Mouse (Mus musculus): ENCODE data around the gene Fam83f. TPM values are rescaled to one million over a fixed set of nuclear protein-coding genes. Genes with fewer than 3 reads are reported as not detected.
"Not testable (repeated sequence)": the region's sequence is repeated elsewhere in the genome, so short reads cannot be mapped to it uniquely, and the experiment has no call there.

Gene Fam83f
- polyA plus RNA-seq, 1 experiment from 2014 or later: 6.3 TPM

- H3K9ac ChIP-seq (ENCODE audit: low read length): no peak overlapping the region
- H3K4me2 ChIP-seq (ENCODE audit: low read length): no peak overlapping the region
- H3K4me3 ChIP-seq (ENCODE audit: low read depth, low read length): no peak overlapping the region
- no peak for ATAC-seq (replicated peaks; ENCODE audit: low FRiP score, low TSS enrichment, low read depth)
- H3K9me3 ChIP-seq (ENCODE audit: control insufficient read depth, low read length): no peaks in the 10 kb centered on the region
- no peaks in the 10 kb centered on the region for H3K36me3 ChIP-seq (ENCODE audit: control insufficient read depth, insufficient read depth, low read length)
- H3K27ac ChIP-seq (ENCODE audit: low read depth): no peak overlapping the region
- WGBS: 80% methylated on average over 3 of the region's 3 CpGs
- H3K4me1 ChIP-seq (replicated peaks; ENCODE audit: control insufficient read depth, insufficient read depth, low read length): peaks cover 12% of the 10 kb centered on the region
- H3K27me3 ChIP-seq (replicated peaks; ENCODE audit: control insufficient read depth, insufficient read depth, low read length): no peaks in the 10 kb centered on the region
- no peak for DNase-seq (ENCODE audit: low spot score)
These were observed 63.7 kb downstream of the Fam83f start for GRCm38 (mm10) chr15:80735300-80735699.

- not testable (repeated sequence) for H3K4me3 ChIP-seq (ENCODE audit: low read depth, low read length); H3K36me3 ChIP-seq (ENCODE audit: control insufficient read depth, insufficient read depth, low read length); H3K4me2 ChIP-seq (ENCODE audit: low read length); ATAC-seq (replicated peaks; ENCODE audit: low FRiP score, low TSS enrichment, low read depth); H3K9ac ChIP-seq (ENCODE audit: low read length); H3K27me3 ChIP-seq (replicated peaks; ENCODE audit: control insufficient read depth, insufficient read depth, low read length); DNase-seq (ENCODE audit: low spot score); H3K9me3 ChIP-seq (ENCODE audit: control insufficient read depth, low read length); H3K27ac ChIP-seq (ENCODE audit: low read depth)
- peaks cover 12% of the 10 kb centered on the region for H3K4me1 ChIP-seq (replicated peaks; ENCODE audit: control insufficient read depth, insufficient read depth, low read length)
- 94% methylated on average over 3 of the region's 4 CpGs for WGBS
These were observed 64.1 kb downstream of the Fam83f start for GRCm38 (mm10) chr15:80735708-80736107.

- peaks cover 12% of the 10 kb centered on the region for H3K4me1 ChIP-seq (replicated peaks; ENCODE audit: control insufficient read depth, insufficient read depth, low read length)
- H3K36me3 ChIP-seq (ENCODE audit: control insufficient read depth, insufficient read depth, low read length): no peaks in the 10 kb centered on the region
- H3K9ac ChIP-seq (ENCODE audit: low read length): no peak overlapping the region
- no peaks in the 10 kb centered on the region for H3K9me3 ChIP-seq (ENCODE audit: control insufficient read depth, low read length)
- H3K4me3 ChIP-seq (ENCODE audit: low read depth, low read length): no peak overlapping the region
- no peaks in the 10 kb centered on the region for H3K27me3 ChIP-seq (replicated peaks; ENCODE audit: control insufficient read depth, insufficient read depth, low read length)
- no peak for ATAC-seq (replicated peaks; ENCODE audit: low FRiP score, low TSS enrichment, low read depth)
- WGBS: 67% methylated on average over 1 of the region's 1 CpGs
- H3K4me2 ChIP-seq (ENCODE audit: low read length): no peak overlapping the region
- no peak for DNase-seq (ENCODE audit: low spot score)
- H3K27ac ChIP-seq (ENCODE audit: low read depth): no peak overlapping the region
These were observed 64.9 kb downstream of the Fam83f start for GRCm38 (mm10) chr15:80736553-80736952.

- no peak for ATAC-seq (replicated peaks; ENCODE audit: low FRiP score, low TSS enrichment, low read depth)
- Histone ChIP-seq H3K27ac (ENCODE audit: low read depth) (no peak overlapping the region), H3K9me3 (ENCODE audit: control insufficient read depth, low read length) (no peaks in the 10 kb centered on the region), H3K4me2 (ENCODE audit: low read length) (no peak overlapping the region), H3K36me3 (ENCODE audit: control insufficient read depth, insufficient read depth, low read length) (no peaks in the 10 kb centered on the region), H3K9ac (ENCODE audit: low read length) (no peak overlapping the region), H3K4me3 (ENCODE audit: low read depth, low read length) (no peak overlapping the region), H3K27me3 (replicated peaks; ENCODE audit: control insufficient read depth, insufficient read depth, low read length) (no peaks in the 10 kb centered on the region), H3K4me1 (replicated peaks; ENCODE audit: control insufficient read depth, insufficient read depth, low read length) (no peaks in the 10 kb centered on the region; the same call in 1 of the 2 replicates)
- DNase-seq (ENCODE audit: low spot score): no peak
- WGBS: 93% methylated on average over 2 of the region's 2 CpGs
These were observed 66.6 kb downstream of the Fam83f start for GRCm38 (mm10) chr15:80738244-80738643.

GRCm38 (mm10) chr15:80739972-80740371, 68.3 kb downstream of the Fam83f start:
- no peak overlapping the region for H3K4me2 ChIP-seq (ENCODE audit: low read length)
- H3K4me1 ChIP-seq (replicated peaks; ENCODE audit: control insufficient read depth, insufficient read depth, low read length): no peaks in the 10 kb centered on the region; the same call in 1 of the 2 replicates
- 100% methylated on average over 1 of the region's 1 CpGs for WGBS
- no peaks in the 10 kb centered on the region for H3K27me3 ChIP-seq (replicated peaks; ENCODE audit: control insufficient read depth, insufficient read depth, low read length)
- H3K4me3 ChIP-seq (ENCODE audit: low read depth, low read length): no peak overlapping the region
- H3K9me3 ChIP-seq (ENCODE audit: control insufficient read depth, low read length): no peaks in the 10 kb centered on the region
- DNase-seq (ENCODE audit: low spot score): no peak
- peak overlapping the region; percentile 9; the same call in 1 of the 2 replicates for H3K27ac ChIP-seq (ENCODE audit: low read depth)
- ATAC-seq (replicated peaks; ENCODE audit: low FRiP score, low TSS enrichment, low read depth): no peak
- H3K36me3 ChIP-seq (ENCODE audit: control insufficient read depth, insufficient read depth, low read length): no peaks in the 10 kb centered on the region
- H3K9ac ChIP-seq (ENCODE audit: low read length): no peak overlapping the region

- H3K9ac ChIP-seq (ENCODE audit: low read length): no peak overlapping the region
- no peaks in the 10 kb centered on the region for H3K9me3 ChIP-seq (ENCODE audit: control insufficient read depth, low read length)
- no peaks in the 10 kb centered on the region for H3K27me3 ChIP-seq (replicated peaks; ENCODE audit: control insufficient read depth, insufficient read depth, low read length)
- DNase-seq (ENCODE audit: low spot score) (no peak), ATAC-seq (replicated peaks; ENCODE audit: low FRiP score, low TSS enrichment, low read depth) (no peak)
- no peaks in the 10 kb centered on the region; the same call in 1 of the 2 replicates for H3K4me1 ChIP-seq (replicated peaks; ENCODE audit: control insufficient read depth, insufficient read depth, low read length)
- no peak overlapping the region for H3K4me3 ChIP-seq (ENCODE audit: low read depth, low read length)
- no peak overlapping the region for H3K27ac ChIP-seq (ENCODE audit: low read depth)
- no peak overlapping the region for H3K4me2 ChIP-seq (ENCODE audit: low read length)
- 90% methylated on average over 1 of the region's 1 CpGs for WGBS
- no peaks in the 10 kb centered on the region for H3K36me3 ChIP-seq (ENCODE audit: control insufficient read depth, insufficient read depth, low read length)
These were observed 70.2 kb downstream of the Fam83f start for GRCm38 (mm10) chr15:80741836-80742235.

- DNase-seq (ENCODE audit: low spot score): no peak
- H3K4me2 ChIP-seq (ENCODE audit: low read length): no peak overlapping the region
- no peak overlapping the region for H3K9ac ChIP-seq (ENCODE audit: low read length)
- no peaks in the 10 kb centered on the region for H3K27me3 ChIP-seq (replicated peaks; ENCODE audit: control insufficient read depth, insufficient read depth, low read length)
- H3K27ac ChIP-seq (ENCODE audit: low read depth): no peak overlapping the region
- WGBS: 79% methylated on average over 3 of the region's 3 CpGs
- no peaks in the 10 kb centered on the region; the same call in 1 of the 2 replicates for H3K4me1 ChIP-seq (replicated peaks; ENCODE audit: control insufficient read depth, insufficient read depth, low read length)
- no peak overlapping the region for H3K4me3 ChIP-seq (ENCODE audit: low read depth, low read length)
- no peaks in the 10 kb centered on the region for H3K9me3 ChIP-seq (ENCODE audit: control insufficient read depth, low read length)
- H3K36me3 ChIP-seq (ENCODE audit: control insufficient read depth, insufficient read depth, low read length): no peaks in the 10 kb centered on the region
- no peak for ATAC-seq (replicated peaks; ENCODE audit: low FRiP score, low TSS enrichment, low read depth)
These were observed 71.4 kb downstream of the Fam83f start for GRCm38 (mm10) chr15:80742991-80743474.

- Histone ChIP-seq H3K4me2 (ENCODE audit: low read length) (no peak overlapping the region), H3K4me1 (replicated peaks; ENCODE audit: control insufficient read depth, insufficient read depth, low read length) (no peaks in the 10 kb centered on the region; the same call in 1 of the 2 replicates), H3K27me3 (replicated peaks; ENCODE audit: control insufficient read depth, insufficient read depth, low read length) (no peaks in the 10 kb centered on the region), H3K36me3 (ENCODE audit: control insufficient read depth, insufficient read depth, low read length) (no peaks in the 10 kb centered on the region), H3K4me3 (ENCODE audit: low read depth, low read length) (no peak overlapping the region), H3K9me3 (ENCODE audit: control insufficient read depth, low read length) (no peaks in the 10 kb centered on the region), H3K9ac (ENCODE audit: low read length) (no peak overlapping the region), H3K27ac (ENCODE audit: low read depth) (no peak overlapping the region)
- 87% methylated on average over 7 of the region's 7 CpGs for WGBS
- DNase-seq (ENCODE audit: low spot score) (no peak), ATAC-seq (replicated peaks; ENCODE audit: low FRiP score, low TSS enrichment, low read depth) (no peak)
These were observed 72.0 kb downstream of the Fam83f start for GRCm38 (mm10) chr15:80743606-80744005.

- 85% methylated on average over 3 of the region's 3 CpGs for WGBS
- H3K4me3 ChIP-seq (ENCODE audit: low read depth, low read length): no peak overlapping the region
- H3K4me1 ChIP-seq (replicated peaks; ENCODE audit: control insufficient read depth, insufficient read depth, low read length): no peaks in the 10 kb centered on the region; the same call in 1 of the 2 replicates
- no peak overlapping the region for H3K27ac ChIP-seq (ENCODE audit: low read depth)
- H3K36me3 ChIP-seq (ENCODE audit: control insufficient read depth, insufficient read depth, low read length): no peaks in the 10 kb centered on the region
- no peak overlapping the region for H3K9ac ChIP-seq (ENCODE audit: low read length)
- H3K27me3 ChIP-seq (replicated peaks; ENCODE audit: control insufficient read depth, insufficient read depth, low read length): no peaks in the 10 kb centered on the region
- no peaks in the 10 kb centered on the region for H3K9me3 ChIP-seq (ENCODE audit: control insufficient read depth, low read length)
- DNase-seq (ENCODE audit: low spot score): no peak
- ATAC-seq (replicated peaks; ENCODE audit: low FRiP score, low TSS enrichment, low read depth): no peak
- H3K4me2 ChIP-seq (ENCODE audit: low read length): no peak overlapping the region
These were observed 73.2 kb downstream of the Fam83f start for GRCm38 (mm10) chr15:80744667-80745422.
